Mouse (Mus musculus) kidney, embryonic 16.5 days (tissue): ENCODE results near the gene Sectm1b. TPM values are rescaled to one million over a fixed set of nuclear protein-coding genes. Genes with fewer than 3 reads are reported as not detected.
"Not testable (repeated sequence)": the region's sequence is repeated elsewhere in the genome, so short reads cannot be mapped to it uniquely, and the experiment has no call there.

Experiments
- ATAC-seq: fragments of 200-750 bp; cut with Nextera tagmentation; 2 replicates; pipeline ENCODE4 v1.8.0; 2017; ENCODE audit warnings: moderate TSS enrichment; ENCODE audit not compliant: low FRiP score, low TSS enrichment
- H3K27ac ChIP-seq: fragments of 300-500 bp; sonication (generic); 2 replicates; pipeline ENCODE4 v1.5.1; 2014; ENCODE audit warnings: low read length
- H3K27me3 ChIP-seq: fragments of 300-500 bp; sonication (generic); 2 replicates; pipeline ENCODE4 v1.6.1; 2014; ENCODE audit warnings: low read length, control low read depth, mixed read lengths; ENCODE audit not compliant: insufficient read depth
- H3K36me3 ChIP-seq: fragments of 300-500 bp; sonication (generic); 2 replicates; pipeline ENCODE4 v1.6.1; 2014; ENCODE audit warnings: low read length, control low read depth, mixed read lengths; ENCODE audit not compliant: insufficient read depth
- H3K4me1 ChIP-seq: fragments of 300-500 bp; sonication (generic); 2 replicates; pipeline ENCODE4 v1.6.1; 2014; ENCODE audit warnings: low read length, control low read depth, mixed read lengths; ENCODE audit not compliant: insufficient read depth
- H3K4me2 ChIP-seq: fragments of 300-500 bp; sonication (generic); replicated peaks from 2 replicates; pipeline ENCODE4 v1.6.1; 2014; ENCODE audit warnings: low read depth, low read length
- H3K4me3 ChIP-seq: fragments of 300-500 bp; sonication (generic); 2 replicates; pipeline ENCODE4 v1.5.1; 2014; ENCODE audit warnings: mild to moderate bottlenecking, low read length
- H3K9ac ChIP-seq: fragments of 300-500 bp; sonication (generic); replicated peaks from 2 replicates; pipeline ENCODE4 v1.6.1; 2014; ENCODE audit warnings: low read length
- H3K9me3 ChIP-seq: fragments of 300-500 bp; sonication (generic); 2 replicates; pipeline ENCODE4 v1.6.1; 2016; ENCODE audit warnings: low read length, control low read depth
- WGBS: fragments of 180-500 bp; shearing (Covaris S2); extraction: QIAGEN DNeasy Blood & Tissue Kit; methylation state at CpG from one replicate; pipeline ENCODE4 v1.1.7; 2014; 5-methylcytosine and 5-hydroxymethylcytosine counted together
- polyA plus RNA-seq: library from polyadenylated mRNA; unstranded; fragments of >200 nt; fragmentation: Nextera tagmentation; extraction: Ambion mirVana; gene quantifications from 2 replicates; pipeline ENCODE4 v1.2.1, GENCODE M21; 2015

The Sectm1b gene
- polyA plus RNA-seq, 1 experiment from 2014 or later: 0.21 TPM

- WGBS: 34% methylated on average over 7 of the region's 7 CpGs
- Histone ChIP-seq H3K4me2 (no peak overlapping the region), H3K36me3 (no peaks in the 10 kb centered on the region), H3K4me1 (peaks cover 13% of the 10 kb centered on the region), H3K4me3 (no peak overlapping the region), H3K27ac (peak overlapping the region; percentile 65), H3K9me3 (no peaks in the 10 kb centered on the region), H3K9ac (peak overlapping the region; percentile 29; the same call in 1 of the 2 replicates), H3K27me3 (no peaks in the 10 kb centered on the region)
- peak; percentile 76 for ATAC-seq
These were observed 6.7 kb downstream of the Sectm1b start for GRCm38 (mm10) chr11:121056536-121057236.

GRCm38 (mm10) chr11:121053536-121053935 lies 9.8 kb downstream of the Sectm1b start:
- no peaks in the 10 kb centered on the region for H3K27me3 ChIP-seq
- H3K27ac ChIP-seq: no peak overlapping the region
- H3K4me1 ChIP-seq: peaks cover 13% of the 10 kb centered on the region
- no peaks in the 10 kb centered on the region for H3K36me3 ChIP-seq
- no peak overlapping the region for H3K9ac ChIP-seq
- WGBS: 15% methylated on average over 8 of the region's 8 CpGs
- H3K4me2 ChIP-seq: no peak overlapping the region
- H3K9me3 ChIP-seq: no peaks in the 10 kb centered on the region
- H3K4me3 ChIP-seq: no peak overlapping the region
- ATAC-seq: no peak

GRCm38 (mm10) chr11:121052387-121052786 lies 11.0 kb downstream of the Sectm1b start:
- Histone ChIP-seq H3K4me2 (no peak overlapping the region), H3K9me3 (no peaks in the 10 kb centered on the region), H3K4me1 (peaks cover 13% of the 10 kb centered on the region), H3K27ac (no peak overlapping the region), H3K27me3 (no peaks in the 10 kb centered on the region), H3K4me3 (no peak overlapping the region), H3K36me3 (no peaks in the 10 kb centered on the region), H3K9ac (no peak overlapping the region)
- 60% methylated on average over 4 of the region's 4 CpGs for WGBS
- ATAC-seq: no peak

GRCm38 (mm10) chr11:121051793-121052192 lies 11.6 kb downstream of the Sectm1b start:
- 79% methylated on average over 1 of the region's 1 CpGs for WGBS
- no peak overlapping the region for H3K4me2 ChIP-seq
- no peak for ATAC-seq
- H3K9ac ChIP-seq: no peak overlapping the region
- H3K9me3 ChIP-seq: no peaks in the 10 kb centered on the region
- H3K27me3 ChIP-seq: no peaks in the 10 kb centered on the region
- H3K36me3 ChIP-seq: no peaks in the 10 kb centered on the region
- peaks cover 9% of the 10 kb centered on the region for H3K4me1 ChIP-seq
- H3K27ac ChIP-seq: no peak overlapping the region
- no peak overlapping the region for H3K4me3 ChIP-seq

GRCm38 (mm10) chr11:121049840-121050239 lies 13.5 kb downstream of the Sectm1b start:
- H3K27me3 ChIP-seq: no peaks in the 10 kb centered on the region
- no peaks in the 10 kb centered on the region for H3K36me3 ChIP-seq
- no peak overlapping the region for H3K9ac ChIP-seq
- ATAC-seq: no peak
- 50% methylated on average over 1 of the region's 1 CpGs for WGBS
- no peak overlapping the region for H3K4me3 ChIP-seq
- no peak overlapping the region for H3K27ac ChIP-seq
- H3K4me2 ChIP-seq: no peak overlapping the region
- no peaks in the 10 kb centered on the region for H3K4me1 ChIP-seq
- no peaks in the 10 kb centered on the region for H3K9me3 ChIP-seq

- H3K4me3 ChIP-seq: no peak overlapping the region
- no peaks in the 10 kb centered on the region for H3K9me3 ChIP-seq
- no peaks in the 10 kb centered on the region for H3K27me3 ChIP-seq
- no peaks in the 10 kb centered on the region for H3K36me3 ChIP-seq
- H3K27ac ChIP-seq: no peak overlapping the region
- no peaks in the 10 kb centered on the region for H3K4me1 ChIP-seq
- H3K9ac ChIP-seq: no peak overlapping the region
- H3K4me2 ChIP-seq: no peak overlapping the region
- WGBS: 37% methylated on average over 2 of the region's 2 CpGs
- no peak for ATAC-seq
These were observed 15.5 kb downstream of the Sectm1b start for GRCm38 (mm10) chr11:121047826-121048399.

GRCm38 (mm10) chr11:121045286-121045685 lies 18.1 kb downstream of the Sectm1b start:
- H3K4me2 ChIP-seq: no peak overlapping the region
- 81% methylated on average over 1 of the region's 1 CpGs for WGBS
- H3K36me3 ChIP-seq: no peaks in the 10 kb centered on the region
- no peak for ATAC-seq
- H3K9me3 ChIP-seq: no peaks in the 10 kb centered on the region
- no peaks in the 10 kb centered on the region for H3K4me1 ChIP-seq
- H3K27me3 ChIP-seq: no peaks in the 10 kb centered on the region
- no peak overlapping the region for H3K4me3 ChIP-seq
- no peak overlapping the region for H3K27ac ChIP-seq
- H3K9ac ChIP-seq: no peak overlapping the region

- not testable (repeated sequence) for H3K27ac ChIP-seq, H3K9me3 ChIP-seq, H3K4me3 ChIP-seq, ATAC-seq, H3K4me1 ChIP-seq, H3K4me2 ChIP-seq, H3K27me3 ChIP-seq, H3K36me3 ChIP-seq, H3K9ac ChIP-seq
- 58% methylated on average over 1 of the region's 1 CpGs for WGBS
These were observed 20.3 kb downstream of the Sectm1b start for GRCm38 (mm10) chr11:121043025-121043424.

- no peak overlapping the region for H3K27ac ChIP-seq
- 73% methylated on average over 4 of the region's 4 CpGs for WGBS
- H3K4me2 ChIP-seq: no peak overlapping the region
- H3K4me1 ChIP-seq: no peaks in the 10 kb centered on the region
- no peak overlapping the region for H3K9ac ChIP-seq
- H3K36me3 ChIP-seq: no peaks in the 10 kb centered on the region
- no peaks in the 10 kb centered on the region for H3K27me3 ChIP-seq
- no peak for ATAC-seq
- H3K9me3 ChIP-seq: no peaks in the 10 kb centered on the region
- H3K4me3 ChIP-seq: no peak overlapping the region
These were observed 20.9 kb downstream of the Sectm1b start for GRCm38 (mm10) chr11:121042480-121042879.

GRCm38 (mm10) chr11:121041636-121042035 lies 21.7 kb downstream of the Sectm1b start:
- H3K36me3 ChIP-seq: no peaks in the 10 kb centered on the region
- ATAC-seq: no peak
- H3K4me2 ChIP-seq: no peak overlapping the region
- no peak overlapping the region for H3K9ac ChIP-seq
- no peaks in the 10 kb centered on the region for H3K4me1 ChIP-seq
- H3K9me3 ChIP-seq: no peaks in the 10 kb centered on the region
- no peak overlapping the region for H3K27ac ChIP-seq
- no peaks in the 10 kb centered on the region for H3K27me3 ChIP-seq
- no peak overlapping the region for H3K4me3 ChIP-seq
- WGBS: 61% methylated on average over 4 of the region's 4 CpGs
